Mouse (Mus musculus) spleen, postnatal 36 days (tissue): ENCODE measurements around the gene Gsdma2.
"Not testable (repeated sequence)": the region's sequence is repeated elsewhere in the genome, so short reads cannot be mapped to it uniquely, and the experiment has no call there.

Source experiments
- DNase-seq, 2 experiments: peaks; one replicate each; pipeline ENCODE4 v3.0.0; 2022; ENCODE audit warnings: low spot score in 2 of 2, mixed read lengths in 1 of 2

Gsdma2 gene

GRCm38 (mm10) chr11:98668984-98669383 is 22.4 kb downstream of the Gsdma2 start:
- DNase-seq = no peak

- DNase-seq = no peak
These were observed 24.8 kb downstream of the Gsdma2 start for GRCm38 (mm10) chr11:98671284-98671815.

- DNase-seq = no peak
These were observed 25.3 kb downstream of the Gsdma2 start for GRCm38 (mm10) chr11:98671857-98672256.

GRCm38 (mm10) chr11:98672482-98672881 is 25.9 kb downstream of the Gsdma2 start:
- no peak for DNase-seq

- peak; percentile 46 to 58 for DNase-seq
These were observed 26.6 kb downstream of the Gsdma2 start for GRCm38 (mm10) chr11:98673136-98673535.

- no peak for DNase-seq
These were observed 29.3 kb downstream of the Gsdma2 start for GRCm38 (mm10) chr11:98675829-98676363.

- DNase-seq = no peak
These were observed 33.5 kb downstream of the Gsdma2 start for GRCm38 (mm10) chr11:98680023-98680422.

- DNase-seq = not testable (repeated sequence)
These were observed 34.0 kb downstream of the Gsdma2 start for GRCm38 (mm10) chr11:98680595-98680994.

- no peak for DNase-seq
These were observed 34.6 kb downstream of the Gsdma2 start for GRCm38 (mm10) chr11:98681186-98681585.

GRCm38 (mm10) chr11:98681786-98682745 is 35.5 kb downstream of the Gsdma2 start, which contains the start of gene Psmd3:
Gene Psmd3, plus strand, starts transcription at chr11:98682554.
- peak; percentile 94 to 96 for DNase-seq

- DNase-seq = no peak
These were observed 36.3 kb downstream of the Gsdma2 start for GRCm38 (mm10) chr11:98682811-98683210.

- DNase-seq = no peak
These were observed 39.1 kb downstream of the Gsdma2 start for GRCm38 (mm10) chr11:98685642-98686041.

- DNase-seq = no peak
These were observed 40.4 kb downstream of the Gsdma2 start for GRCm38 (mm10) chr11:98686976-98687375.

GRCm38 (mm10) chr11:98688009-98688408 is 41.5 kb downstream of the Gsdma2 start:
- no peak for DNase-seq

- DNase-seq = no peak
These were observed 46.6 kb downstream of the Gsdma2 start for GRCm38 (mm10) chr11:98693201-98693600.

- no peak for DNase-seq
These were observed 47.2 kb downstream of the Gsdma2 start for GRCm38 (mm10) chr11:98693746-98694145.

- DNase-seq = no peak
These were observed 47.7 kb downstream of the Gsdma2 start for GRCm38 (mm10) chr11:98694301-98694700.

- DNase-seq = no peak
These were observed 48.8 kb downstream of the Gsdma2 start for GRCm38 (mm10) chr11:98695408-98695807.

- no peak for DNase-seq
These were observed 50.1 kb downstream of the Gsdma2 start for GRCm38 (mm10) chr11:98696454-98697216.

- DNase-seq = no peak
These were observed 50.7 kb downstream of the Gsdma2 start for GRCm38 (mm10) chr11:98697225-98697624.

- no peak for DNase-seq
These were observed 52.5 kb downstream of the Gsdma2 start for GRCm38 (mm10) chr11:98698849-98699640.
